Mouse (Mus musculus): ENCODE data around the gene Tgfb3. TPM values are rescaled to one million over a fixed set of nuclear protein-coding genes. Genes with fewer than 3 reads are reported as not detected.
A peak's percentile ranks its signal among the peaks of the same experiment; 100 is the strongest.

The Tgfb3 gene
- polyA plus RNA-seq (2014; fragmentation: Nextera tagmentation; extraction: Ambion mirVana): 20.3 and 20.8 TPM in 2 replicates

- peak within 1 kb of the TSS; percentile 85 for H3K4me2 ChIP-seq (ENCODE audit: low read depth, severe bottlenecking)
- H3K9ac ChIP-seq (ENCODE audit: low read length): peak within 1 kb of the TSS; percentile 85
- peak within 1 kb of the TSS; percentile 55 for H3K4me3 ChIP-seq (ENCODE audit: low read depth, low read length)
- peak; percentile 89 for ATAC-seq (ENCODE audit: insufficient number of reproducible peaks, low FRiP score, low TSS enrichment, low read depth)
- WGBS: under 1% methylated on average over 25 of the region's 25 CpGs
- no peaks in the 10 kb centered on the region for H3K9me3 ChIP-seq (ENCODE audit: control insufficient read depth, low read length)
- no peaks in the 10 kb centered on the region for H3K36me3 ChIP-seq (ENCODE audit: control insufficient read depth, insufficient read depth, low read length)
- no peaks in the 10 kb centered on the region for H3K27me3 ChIP-seq (ENCODE audit: control insufficient read depth, insufficient read depth, low read length)
- peak within 1 kb of the TSS; percentile 97 for H3K27ac ChIP-seq (replicated peaks; ENCODE audit: low read depth, low read length)
- peak; percentile 82 for DNase-seq (ENCODE audit: low spot score)
- H3K4me1 ChIP-seq (ENCODE audit: control insufficient read depth, insufficient read depth, low read length): peaks cover 27% of the 10 kb centered on the region
Measured at GRCm38 (mm10) chr12:86078553-86079201, at the start of gene Tgfb3. Gene Tgfb3, minus strand, starts transcription at chr12:86079041.

- H3K36me3 ChIP-seq (ENCODE audit: control insufficient read depth, insufficient read depth, low read length): no peaks in the 10 kb centered on the region
- no peak overlapping the region for H3K9ac ChIP-seq (ENCODE audit: low read length)
- DNase-seq (ENCODE audit: low spot score) (no peak), ATAC-seq (ENCODE audit: insufficient number of reproducible peaks, low FRiP score, low TSS enrichment, low read depth) (no peak)
- H3K27ac ChIP-seq (replicated peaks; ENCODE audit: low read depth, low read length): no peak overlapping the region
- H3K9me3 ChIP-seq (ENCODE audit: control insufficient read depth, low read length): no peaks in the 10 kb centered on the region
- no peak overlapping the region for H3K4me3 ChIP-seq (ENCODE audit: low read depth, low read length)
- H3K4me1 ChIP-seq (ENCODE audit: control insufficient read depth, insufficient read depth, low read length): peaks cover 8% of the 10 kb centered on the region; the same call in 1 of the 2 replicates
- WGBS: 85% methylated on average over 6 of the region's 6 CpGs
- H3K27me3 ChIP-seq (ENCODE audit: control insufficient read depth, insufficient read depth, low read length): no peaks in the 10 kb centered on the region
- H3K4me2 ChIP-seq (ENCODE audit: low read depth, severe bottlenecking): no peak overlapping the region
Measured at GRCm38 (mm10) chr12:86128122-86128521, 49.3 kb upstream of the Tgfb3 start.

- no peak for ATAC-seq (ENCODE audit: insufficient number of reproducible peaks, low FRiP score, low TSS enrichment, low read depth)
- H3K36me3 ChIP-seq (ENCODE audit: control insufficient read depth, insufficient read depth, low read length): no peaks in the 10 kb centered on the region
- no peaks in the 10 kb centered on the region for H3K27me3 ChIP-seq (ENCODE audit: control insufficient read depth, insufficient read depth, low read length)
- H3K9me3 ChIP-seq (ENCODE audit: control insufficient read depth, low read length): no peaks in the 10 kb centered on the region
- H3K9ac ChIP-seq (ENCODE audit: low read length): no peak overlapping the region
- H3K4me1 ChIP-seq (ENCODE audit: control insufficient read depth, insufficient read depth, low read length): no peaks in the 10 kb centered on the region
- no peak for DNase-seq (ENCODE audit: low spot score)
- no peak overlapping the region for H3K4me3 ChIP-seq (ENCODE audit: low read depth, low read length)
- no peak overlapping the region for H3K4me2 ChIP-seq (ENCODE audit: low read depth, severe bottlenecking)
- H3K27ac ChIP-seq (replicated peaks; ENCODE audit: low read depth, low read length): no peak overlapping the region
- WGBS: 77% methylated on average over 6 of the region's 6 CpGs
Measured at GRCm38 (mm10) chr12:86124016-86124415, 45.2 kb upstream of the Tgfb3 start.

GRCm38 (mm10) chr12:86116295-86116835 is 37.5 kb upstream of the Tgfb3 start:
- Histone ChIP-seq H3K27ac (replicated peaks; ENCODE audit: low read depth, low read length) (no peak overlapping the region), H3K4me2 (ENCODE audit: low read depth, severe bottlenecking) (no peak overlapping the region), H3K9ac (ENCODE audit: low read length) (no peak overlapping the region), H3K9me3 (ENCODE audit: control insufficient read depth, low read length) (no peaks in the 10 kb centered on the region), H3K27me3 (ENCODE audit: control insufficient read depth, insufficient read depth, low read length) (no peaks in the 10 kb centered on the region), H3K4me1 (ENCODE audit: control insufficient read depth, insufficient read depth, low read length) (no peaks in the 10 kb centered on the region), H3K4me3 (ENCODE audit: low read depth, low read length) (no peak overlapping the region), H3K36me3 (ENCODE audit: control insufficient read depth, insufficient read depth, low read length) (no peaks in the 10 kb centered on the region; the same call in 1 of the 2 replicates)
- ATAC-seq (ENCODE audit: insufficient number of reproducible peaks, low FRiP score, low TSS enrichment, low read depth) (no peak), DNase-seq (ENCODE audit: low spot score) (no peak)
- 79% methylated on average over 15 of the region's 15 CpGs for WGBS

GRCm38 (mm10) chr12:86110637-86111036 is 31.8 kb upstream of the Tgfb3 start:
- H3K4me1 ChIP-seq (ENCODE audit: control insufficient read depth, insufficient read depth, low read length): no peaks in the 10 kb centered on the region
- 93% methylated on average over 2 of the region's 2 CpGs for WGBS
- no peaks in the 10 kb centered on the region for H3K27me3 ChIP-seq (ENCODE audit: control insufficient read depth, insufficient read depth, low read length)
- no peak overlapping the region for H3K4me3 ChIP-seq (ENCODE audit: low read depth, low read length)
- DNase-seq (ENCODE audit: low spot score): peak; percentile 47
- ATAC-seq (ENCODE audit: insufficient number of reproducible peaks, low FRiP score, low TSS enrichment, low read depth): no peak
- no peak overlapping the region for H3K9ac ChIP-seq (ENCODE audit: low read length)
- no peak overlapping the region for H3K27ac ChIP-seq (replicated peaks; ENCODE audit: low read depth, low read length)
- H3K9me3 ChIP-seq (ENCODE audit: control insufficient read depth, low read length): no peaks in the 10 kb centered on the region
- H3K36me3 ChIP-seq (ENCODE audit: control insufficient read depth, insufficient read depth, low read length): no peaks in the 10 kb centered on the region; the same call in 1 of the 2 replicates
- H3K4me2 ChIP-seq (ENCODE audit: low read depth, severe bottlenecking): no peak overlapping the region

- 86% methylated on average over 4 of the region's 4 CpGs for WGBS
- Histone ChIP-seq H3K27ac (replicated peaks; ENCODE audit: low read depth, low read length) (no peak overlapping the region), H3K9ac (ENCODE audit: low read length) (no peak overlapping the region), H3K4me3 (ENCODE audit: low read depth, low read length) (no peak overlapping the region), H3K4me1 (ENCODE audit: control insufficient read depth, insufficient read depth, low read length) (no peaks in the 10 kb centered on the region), H3K27me3 (ENCODE audit: control insufficient read depth, insufficient read depth, low read length) (no peaks in the 10 kb centered on the region), H3K9me3 (ENCODE audit: control insufficient read depth, low read length) (no peaks in the 10 kb centered on the region), H3K36me3 (ENCODE audit: control insufficient read depth, insufficient read depth, low read length) (no peaks in the 10 kb centered on the region; the same call in 1 of the 2 replicates), H3K4me2 (ENCODE audit: low read depth, severe bottlenecking) (no peak overlapping the region)
- no peak for ATAC-seq (ENCODE audit: insufficient number of reproducible peaks, low FRiP score, low TSS enrichment, low read depth)
- no peak for DNase-seq (ENCODE audit: low spot score)
Measured at GRCm38 (mm10) chr12:86109531-86109930, 30.7 kb upstream of the Tgfb3 start.

- Histone ChIP-seq H3K4me1 (ENCODE audit: control insufficient read depth, insufficient read depth, low read length) (no peaks in the 10 kb centered on the region), H3K9ac (ENCODE audit: low read length) (no peak overlapping the region), H3K4me3 (ENCODE audit: low read depth, low read length) (no peak overlapping the region), H3K27me3 (ENCODE audit: control insufficient read depth, insufficient read depth, low read length) (no peaks in the 10 kb centered on the region), H3K36me3 (ENCODE audit: control insufficient read depth, insufficient read depth, low read length) (no peaks in the 10 kb centered on the region), H3K27ac (replicated peaks; ENCODE audit: low read depth, low read length) (no peak overlapping the region), H3K4me2 (ENCODE audit: low read depth, severe bottlenecking) (no peak overlapping the region), H3K9me3 (ENCODE audit: control insufficient read depth, low read length) (no peaks in the 10 kb centered on the region)
- DNase-seq (ENCODE audit: low spot score): no peak
- 69% methylated on average over 7 of the region's 7 CpGs for WGBS
- no peak for ATAC-seq (ENCODE audit: insufficient number of reproducible peaks, low FRiP score, low TSS enrichment, low read depth)
Measured at GRCm38 (mm10) chr12:86107645-86108044, 28.8 kb upstream of the Tgfb3 start.

- no peak overlapping the region for H3K4me2 ChIP-seq (ENCODE audit: low read depth, severe bottlenecking)
- H3K4me3 ChIP-seq (ENCODE audit: low read depth, low read length): no peak overlapping the region
- DNase-seq (ENCODE audit: low spot score): no peak
- H3K9ac ChIP-seq (ENCODE audit: low read length): no peak overlapping the region
- H3K4me1 ChIP-seq (ENCODE audit: control insufficient read depth, insufficient read depth, low read length): no peaks in the 10 kb centered on the region
- H3K27me3 ChIP-seq (ENCODE audit: control insufficient read depth, insufficient read depth, low read length): no peaks in the 10 kb centered on the region
- no peak for ATAC-seq (ENCODE audit: insufficient number of reproducible peaks, low FRiP score, low TSS enrichment, low read depth)
- H3K9me3 ChIP-seq (ENCODE audit: control insufficient read depth, low read length): no peaks in the 10 kb centered on the region
- no peaks in the 10 kb centered on the region for H3K36me3 ChIP-seq (ENCODE audit: control insufficient read depth, insufficient read depth, low read length)
- H3K27ac ChIP-seq (replicated peaks; ENCODE audit: low read depth, low read length): no peak overlapping the region
- WGBS: 90% methylated on average over 9 of the region's 9 CpGs
Measured at GRCm38 (mm10) chr12:86106086-86106485, 27.2 kb upstream of the Tgfb3 start.
